Mouse (Mus musculus): Measurements from ENCODE around the gene Foxred2.

The Foxred2 gene

GRCm38 (mm10) chr15:77956404-77956901 is at the start of gene Foxred2:
TSS of gene Foxred2 (minus strand) at chr15:77956722.
- DNase-seq = peak; percentile 87

- DNase-seq = peak; percentile 33
Measured at GRCm38 (mm10) chr15:78003929-78004328, 47.4 kb upstream of the Foxred2 start.

- no peak for DNase-seq
Measured at GRCm38 (mm10) chr15:78001400-78001799, 44.9 kb upstream of the Foxred2 start.

GRCm38 (mm10) chr15:77988541-77988940 is 32.0 kb upstream of the Foxred2 start:
- no peak for DNase-seq

- DNase-seq = no peak
Measured at GRCm38 (mm10) chr15:77983391-77983790, 26.9 kb upstream of the Foxred2 start.

GRCm38 (mm10) chr15:77982195-77982939 is 25.8 kb upstream of the Foxred2 start:
- DNase-seq = peak; percentile 91

- no peak for DNase-seq
Measured at GRCm38 (mm10) chr15:77981181-77981680, 24.7 kb upstream of the Foxred2 start.

GRCm38 (mm10) chr15:77979427-77979865 is 22.9 kb upstream of the Foxred2 start:
- DNase-seq = no peak

GRCm38 (mm10) chr15:77977663-77978062 is 21.1 kb upstream of the Foxred2 start:
- no peak for DNase-seq

GRCm38 (mm10) chr15:77974165-77974841 is 17.8 kb upstream of the Foxred2 start:
- no peak for DNase-seq

GRCm38 (mm10) chr15:77970470-77971292 is 14.2 kb upstream of the Foxred2 start, which contains the start of gene Eif3d:
TSS of gene Eif3d (minus strand) at chr15:77970813.
- DNase-seq = peak; percentile 98

GRCm38 (mm10) chr15:77969940-77970469 is 13.5 kb upstream of the Foxred2 start:
- no peak for DNase-seq

GRCm38 (mm10) chr15:77965117-77965528 is 8.6 kb upstream of the Foxred2 start:
- DNase-seq = no peak

GRCm38 (mm10) chr15:77962447-77962846 is 5.9 kb upstream of the Foxred2 start:
- DNase-seq = no peak

GRCm38 (mm10) chr15:77960693-77961092 is 4.2 kb upstream of the Foxred2 start:
- DNase-seq = no peak

GRCm38 (mm10) chr15:77958071-77958470 is 1.5 kb upstream of the Foxred2 start:
- DNase-seq = no peak

- DNase-seq = no peak
Measured at GRCm38 (mm10) chr15:77957625-77958024, 1.1 kb upstream of the Foxred2 start.

GRCm38 (mm10) chr15:77955440-77956403 is 800 bp downstream of the Foxred2 start:
- DNase-seq = peak; percentile 61

- no peak for DNase-seq
Measured at GRCm38 (mm10) chr15:77954362-77954761, 2.2 kb downstream of the Foxred2 start.

GRCm38 (mm10) chr15:77952921-77953320 is 3.6 kb downstream of the Foxred2 start:
- DNase-seq = peak; percentile 67

GRCm38 (mm10) chr15:77949061-77949460 is 7.5 kb downstream of the Foxred2 start:
- no peak for DNase-seq

Data from cerebellum, adult 8-10 months (tissue).